Mouse (Mus musculus) brown adipose tissue, adult 24 weeks (tissue): ENCODE data around the gene Lgals4. TPM values are rescaled to one million over a fixed set of nuclear protein-coding genes. Genes with fewer than 3 reads are reported as not detected.
A peak's percentile ranks its signal among the peaks of the same experiment; 100 is the strongest.

ENCODE experiments used
- H3K27ac ChIP-seq: fragments of 200-500 bp; replicated peaks from 2 replicates; pipeline ENCODE4 v1.5.1; 2012; ENCODE audit warnings: low read depth, mild to moderate bottlenecking, low read length
- H3K4me1 ChIP-seq: fragments of 200-500 bp; 2 replicates; pipeline ENCODE4 v1.6.1; 2012; ENCODE audit warnings: low read length, mixed read lengths; ENCODE audit not compliant: control insufficient read depth, insufficient read depth, insufficient read length
- H3K4me3 ChIP-seq: fragments of 200-500 bp; 2 replicates; pipeline ENCODE4 v1.5.1; 2012; ENCODE audit warnings: low read depth, mild to moderate bottlenecking, low read length, moderate library complexity; ENCODE audit not compliant: insufficient read depth
- polyA plus RNA-seq: library from polyadenylated mRNA; stranded (reverse); fragments of >200 nt; gene quantifications from 2 replicates; pipeline ENCODE4 v1.2.4, GENCODE M21; 2012; ENCODE audit not compliant: missing spikeins, insufficient read depth, insufficient read length

The Lgals4 gene
- polyA plus RNA-seq, 1 experiment = 14.6 TPM

DNA sequence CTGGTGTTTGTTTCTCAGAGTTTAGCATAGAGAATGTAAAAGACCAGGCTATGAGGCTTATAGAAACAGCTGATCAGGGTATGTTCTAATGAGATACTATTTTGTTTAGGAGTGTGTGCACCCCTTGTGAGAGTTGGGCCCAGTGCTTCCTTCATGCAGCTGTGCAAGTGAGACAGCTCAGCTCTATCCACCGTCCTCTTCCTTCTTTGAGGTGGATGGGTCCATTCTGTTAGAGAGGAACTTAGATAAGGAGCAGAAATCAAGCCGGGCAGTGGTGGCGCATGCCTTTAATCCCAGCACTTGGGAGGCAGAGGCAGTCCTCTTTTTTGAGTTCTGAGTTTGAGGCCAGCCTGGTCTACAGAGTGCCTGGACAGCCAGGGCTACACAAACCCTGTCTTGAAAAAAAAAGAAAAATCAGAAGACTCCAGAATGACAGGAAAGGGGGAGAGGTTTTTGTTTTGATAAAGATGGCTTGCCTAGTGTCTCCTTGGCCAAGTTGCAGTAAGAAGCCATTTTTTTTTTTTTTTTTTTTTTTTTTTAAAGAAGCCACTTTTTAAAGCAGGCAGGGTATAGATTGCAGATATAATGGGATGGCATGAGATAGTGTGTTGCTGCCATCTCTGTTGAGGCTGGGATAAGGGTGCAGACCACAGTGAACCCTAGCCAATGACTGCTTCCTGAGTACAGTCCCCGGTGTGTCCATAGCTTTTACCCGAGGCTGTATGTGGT is 19.2 kb upstream of the Lgals4 start:
- Histone ChIP-seq H3K27ac (peak overlapping the region; percentile 14; the same call in 1 of the 2 replicates), H3K4me3 (no peak overlapping the region), H3K4me1 (peaks cover 21% of the 10 kb centered on the region)

DNA sequence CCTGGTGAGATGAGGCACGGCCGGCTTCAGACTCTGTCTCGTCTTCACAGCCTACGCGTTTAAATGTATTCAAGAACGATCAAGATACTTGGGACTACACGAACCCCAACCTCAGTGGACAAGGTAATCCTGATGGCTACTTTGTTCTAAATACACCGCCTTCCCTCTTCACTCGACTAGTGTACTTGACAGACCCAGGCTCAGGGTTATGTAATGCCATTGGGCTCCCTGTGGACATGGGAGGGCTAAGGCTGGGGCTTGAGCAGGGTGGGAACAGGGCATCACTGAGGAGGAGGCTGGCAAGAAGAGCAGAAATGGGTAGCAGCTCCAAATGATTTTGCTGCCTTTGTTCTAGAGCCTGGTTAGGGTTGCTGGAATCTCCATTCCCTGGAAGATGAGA is 18.4 kb upstream of the Lgals4 start:
- H3K27ac ChIP-seq = no peak overlapping the region; the same call in 1 of the 2 replicates
- H3K4me1 ChIP-seq = peaks cover 26% of the 10 kb centered on the region
- no peak overlapping the region for H3K4me3 ChIP-seq

DNA sequence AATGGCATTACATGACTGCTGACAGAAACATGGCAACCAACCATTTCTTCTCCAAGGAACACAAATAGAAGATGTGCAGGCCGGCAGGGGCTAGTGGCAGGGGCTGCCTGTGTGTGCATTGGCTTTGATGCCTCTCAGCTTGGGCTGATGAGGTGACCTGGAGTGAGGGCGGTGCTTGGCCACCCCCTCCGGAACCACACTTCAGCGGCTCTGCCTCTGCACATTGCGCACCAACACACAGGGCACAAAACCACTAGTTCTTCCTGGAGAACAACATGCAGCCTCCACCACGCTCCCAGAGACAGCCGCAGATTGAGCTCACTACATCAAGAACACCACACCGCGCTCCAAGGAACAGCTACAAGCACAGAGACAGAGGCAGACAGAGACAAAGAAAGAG is 17.5 kb upstream of the Lgals4 start:
- Histone ChIP-seq H3K27ac (0 out of 2 replicates have a peak overlapping the region, but pooled peaks have one; percentile 2), H3K4me1 (peaks cover 34% of the 10 kb centered on the region), H3K4me3 (no peak overlapping the region)

DNA sequence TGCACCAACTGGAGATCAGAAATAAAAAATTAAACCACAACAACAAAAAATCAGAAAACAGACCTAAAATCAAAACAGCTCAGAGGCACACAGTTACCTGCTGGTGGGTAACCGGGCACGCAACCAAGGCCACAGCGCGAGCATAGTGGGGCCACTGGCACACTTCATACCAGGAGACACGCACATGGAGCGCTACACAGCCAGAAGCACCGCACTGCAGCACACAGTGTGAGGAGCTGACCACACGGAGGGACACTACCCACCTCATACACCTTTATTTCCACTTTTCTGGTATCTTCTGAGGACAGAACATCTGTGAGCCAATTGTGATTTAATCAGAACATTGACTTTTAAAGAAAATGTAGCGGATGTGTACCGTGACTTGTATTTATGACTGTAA is 16.7 kb upstream of the Lgals4 start:
- Histone ChIP-seq H3K4me1 (peaks cover 37% of the 10 kb centered on the region), H3K27ac (no peak overlapping the region), H3K4me3 (no peak overlapping the region)

DNA sequence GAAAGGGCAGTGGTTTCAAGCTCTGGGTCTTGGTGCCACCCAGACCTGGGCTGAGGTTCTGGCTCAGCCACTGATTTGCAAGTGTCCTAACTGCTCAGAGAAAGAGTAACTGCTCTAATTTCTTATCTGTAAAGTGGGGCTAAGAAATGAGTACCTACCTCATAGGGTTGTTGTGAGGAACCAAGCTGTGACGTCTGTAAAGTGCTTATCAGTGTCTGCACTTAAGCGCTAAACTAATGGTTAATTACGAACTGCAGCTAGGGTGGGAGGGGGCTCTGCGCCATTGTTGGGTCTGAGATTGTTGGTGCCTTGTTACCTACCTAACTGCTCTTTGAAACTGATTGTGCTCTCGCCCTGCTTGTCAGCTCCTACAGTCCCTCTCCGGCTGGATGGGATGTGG is 16.1 kb upstream of the Lgals4 start:
- Histone ChIP-seq H3K4me3 (no peak overlapping the region), H3K27ac (no peak overlapping the region), H3K4me1 (peaks cover 34% of the 10 kb centered on the region)

DNA sequence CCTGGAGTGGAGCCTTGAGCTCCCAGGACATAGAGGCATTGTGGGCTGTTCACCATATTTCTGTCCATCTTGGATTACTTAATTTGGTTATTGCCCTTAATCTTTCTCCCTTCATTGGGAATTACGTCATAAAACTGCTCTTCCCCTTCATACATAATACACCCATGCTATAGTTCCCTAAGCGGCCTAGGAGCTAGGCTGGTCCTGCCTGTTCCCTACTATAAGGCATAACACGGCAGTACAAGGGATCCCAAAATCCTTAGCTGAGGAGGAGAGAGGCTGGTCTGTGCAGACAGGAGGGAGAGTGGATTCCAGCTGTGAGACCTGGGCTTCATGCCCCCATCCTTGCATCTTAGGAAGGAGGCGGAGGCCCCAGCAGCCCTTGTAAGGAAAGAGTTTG is 15.7 kb upstream of the Lgals4 start:
- no peak overlapping the region; the same call in 1 of the 2 replicates for H3K27ac ChIP-seq
- H3K4me1 ChIP-seq = peaks cover 34% of the 10 kb centered on the region
- no peak overlapping the region for H3K4me3 ChIP-seq

DNA sequence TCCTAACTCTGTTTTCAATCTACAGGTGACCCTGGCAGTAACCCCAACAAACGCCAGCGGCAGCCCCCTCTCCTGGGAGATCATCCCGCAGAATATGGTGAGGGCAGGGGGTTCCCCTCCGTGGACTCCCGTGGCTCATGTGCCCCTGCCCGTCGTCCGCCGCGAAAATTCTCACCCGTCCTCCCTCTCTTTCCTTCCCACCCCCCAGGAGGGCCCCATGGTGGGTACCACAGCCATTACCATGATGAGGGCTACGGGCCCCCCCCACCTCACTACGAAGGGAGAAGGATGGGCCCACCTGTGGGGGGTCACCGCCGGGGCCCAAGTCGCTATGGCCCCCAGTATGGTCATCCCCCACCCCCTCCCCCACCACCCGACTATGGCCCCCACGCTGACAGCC is 15.2 kb upstream of the Lgals4 start:
- no peak overlapping the region; the same call in 1 of the 2 replicates for H3K27ac ChIP-seq
- peaks cover 33% of the 10 kb centered on the region for H3K4me1 ChIP-seq

DNA sequence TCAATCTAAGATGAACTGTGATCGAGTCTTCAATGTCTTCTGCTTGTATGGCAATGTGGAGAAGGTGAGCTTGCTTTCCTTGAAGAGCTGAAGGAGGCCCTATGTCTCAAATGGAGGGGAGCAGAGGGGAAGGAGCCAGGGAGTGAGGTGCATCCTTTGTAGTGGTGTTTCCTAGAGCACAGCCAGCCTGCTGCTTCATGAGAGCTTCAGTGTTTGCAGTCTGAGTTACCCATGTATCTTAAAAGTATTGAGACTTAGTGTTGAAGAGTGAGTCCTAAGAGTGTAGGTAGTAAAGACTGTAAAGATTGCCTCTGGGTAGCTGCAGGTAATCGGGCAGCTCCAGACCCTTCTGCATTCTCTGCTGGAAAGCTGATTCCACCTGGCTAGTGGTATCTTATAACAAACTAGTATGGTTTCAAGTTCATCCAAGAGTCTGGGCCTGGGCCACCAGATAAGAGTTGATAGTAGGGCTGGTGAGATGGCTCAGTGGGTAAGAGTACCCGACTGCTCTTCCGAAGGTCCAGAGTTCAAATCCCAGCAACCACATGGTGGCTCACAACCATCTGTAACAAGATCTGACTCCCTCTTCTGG is 14.7 kb upstream of the Lgals4 start:
- Histone ChIP-seq H3K27ac (peak overlapping the region; percentile 17; the same call in 1 of the 2 replicates), H3K4me1 (peaks cover 30% of the 10 kb centered on the region), H3K4me3 (no peak overlapping the region)

More for the DNA sequence above, 15.2 kb upstream of the Lgals4 start:
- no peak overlapping the region for H3K4me3 ChIP-seq

DNA sequence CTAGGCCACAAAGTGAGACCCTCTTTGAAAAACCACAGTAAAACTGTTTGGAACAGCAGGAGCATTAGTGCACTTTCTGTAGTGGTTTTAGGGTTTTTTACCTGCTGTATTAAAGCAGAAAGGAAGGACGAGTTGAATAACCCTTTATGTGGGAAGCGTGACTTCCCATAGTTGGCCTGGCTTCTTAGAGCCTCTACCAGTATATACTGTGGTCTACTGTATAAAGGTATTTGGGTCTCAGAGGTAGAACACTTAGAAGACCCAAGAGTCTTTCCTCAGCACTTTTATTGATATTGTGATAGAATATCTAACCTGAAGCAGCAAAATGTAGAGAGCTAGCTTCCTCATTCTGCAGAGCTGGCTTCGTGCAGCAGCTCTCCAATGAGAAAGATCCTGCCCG is 14.1 kb upstream of the Lgals4 start:
- Histone ChIP-seq H3K4me1 (peaks cover 30% of the 10 kb centered on the region), H3K27ac (peak overlapping the region; percentile 58), H3K4me3 (no peak overlapping the region)

DNA sequence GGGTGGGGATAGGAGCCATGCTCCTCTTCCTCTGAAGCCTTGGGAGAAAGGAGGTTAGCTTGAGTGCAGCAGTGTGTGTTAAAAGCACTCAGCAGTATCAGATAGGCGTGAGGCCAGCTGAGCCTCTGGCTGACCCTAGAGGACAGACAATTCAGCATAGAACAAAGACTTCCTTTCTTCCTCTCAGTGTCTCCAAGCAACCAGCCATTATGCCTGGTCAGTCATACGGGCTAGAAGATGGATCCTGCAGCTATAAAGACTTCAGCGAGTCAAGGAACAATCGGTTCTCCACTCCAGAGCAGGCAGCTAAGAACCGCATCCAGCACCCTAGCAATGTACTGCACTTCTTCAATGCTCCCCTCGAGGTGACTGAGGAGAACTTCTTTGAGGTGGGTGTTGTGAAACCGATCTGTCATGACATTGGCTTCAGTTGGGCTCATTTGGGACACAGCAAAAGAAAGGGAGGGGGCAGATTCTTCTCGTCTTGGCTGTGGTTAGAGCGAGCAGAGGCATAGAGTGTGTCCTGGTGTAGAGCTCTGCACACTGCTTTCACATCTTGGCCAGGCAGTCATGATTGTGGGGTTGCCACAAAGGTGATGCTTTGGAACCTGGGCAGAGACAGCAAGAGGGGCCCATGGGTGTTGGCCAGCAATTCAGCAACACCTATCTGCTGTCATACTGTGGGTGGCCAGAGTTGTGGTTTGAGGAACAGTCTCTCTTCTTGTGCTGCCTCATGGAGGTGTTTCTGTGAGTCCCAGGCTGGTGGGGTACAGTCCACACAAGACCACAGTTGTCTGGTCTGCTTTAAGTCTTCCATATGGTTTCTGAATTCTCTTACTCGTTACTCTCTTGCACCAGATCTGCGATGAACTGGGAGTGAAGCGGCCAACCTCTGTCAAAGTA is 13.0 kb upstream of the Lgals4 start:
- Histone ChIP-seq H3K4me1 (peaks cover 26% of the 10 kb centered on the region), H3K4me3 (no peak overlapping the region)

DNA sequence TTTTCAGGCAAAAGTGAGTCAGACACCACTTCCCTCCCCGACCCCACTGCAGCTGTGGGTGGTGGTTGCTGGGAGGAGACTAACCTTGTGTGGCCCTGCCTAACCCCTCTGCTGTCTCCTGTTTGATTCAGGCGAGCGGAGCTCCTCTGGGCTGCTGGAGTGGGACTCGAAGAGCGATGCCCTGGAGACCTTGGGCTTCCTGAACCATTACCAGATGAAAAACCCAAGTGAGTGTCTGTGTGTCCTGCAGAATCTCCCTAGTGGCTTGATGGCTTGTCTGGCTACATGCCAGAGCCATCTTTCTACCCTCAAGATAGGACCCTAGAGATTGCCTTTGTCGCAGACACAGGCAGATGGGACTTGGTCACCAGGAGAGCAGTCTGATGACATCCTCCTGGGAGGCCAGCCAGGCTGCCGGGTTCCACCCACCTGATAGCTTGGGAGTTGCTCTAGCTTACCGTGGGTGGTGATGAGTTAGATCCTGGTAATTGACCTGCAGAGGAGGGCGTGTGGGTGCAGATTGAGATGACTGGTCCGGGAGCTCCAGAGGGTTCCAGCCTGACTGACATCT is 12.3 kb upstream of the Lgals4 start:
- Histone ChIP-seq H3K27ac (peak overlapping the region; percentile 58), H3K4me3 (no peak overlapping the region), H3K4me1 (peaks cover 26% of the 10 kb centered on the region)

More for the DNA sequence above, 13.0 kb upstream of the Lgals4 start:
- peak overlapping the region; percentile 58 for H3K27ac ChIP-seq

DNA sequence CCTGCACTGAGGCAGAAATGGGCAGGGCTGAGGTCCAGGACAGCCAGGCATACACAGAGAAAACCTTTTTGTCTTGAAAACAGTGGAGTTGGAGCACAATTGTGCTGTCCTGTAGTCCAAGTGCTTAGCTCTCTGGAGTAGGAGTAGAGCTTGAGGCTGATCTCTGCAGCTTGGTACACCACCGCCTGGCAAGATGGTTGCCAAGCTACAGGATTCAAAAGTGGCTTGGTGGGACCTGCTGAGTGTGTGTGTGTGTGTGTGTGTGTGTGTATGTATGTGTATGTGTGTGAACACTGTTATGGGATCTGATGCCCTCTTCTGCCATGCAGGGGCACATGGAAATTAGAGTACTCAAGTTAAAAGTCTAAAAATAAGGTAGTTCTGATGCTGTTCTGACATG is 11.1 kb upstream of the Lgals4 start:
- H3K27ac ChIP-seq = peak overlapping the region; percentile 17; the same call in 1 of the 2 replicates
- no peak overlapping the region for H3K4me3 ChIP-seq
- peaks cover 24% of the 10 kb centered on the region for H3K4me1 ChIP-seq

DNA sequence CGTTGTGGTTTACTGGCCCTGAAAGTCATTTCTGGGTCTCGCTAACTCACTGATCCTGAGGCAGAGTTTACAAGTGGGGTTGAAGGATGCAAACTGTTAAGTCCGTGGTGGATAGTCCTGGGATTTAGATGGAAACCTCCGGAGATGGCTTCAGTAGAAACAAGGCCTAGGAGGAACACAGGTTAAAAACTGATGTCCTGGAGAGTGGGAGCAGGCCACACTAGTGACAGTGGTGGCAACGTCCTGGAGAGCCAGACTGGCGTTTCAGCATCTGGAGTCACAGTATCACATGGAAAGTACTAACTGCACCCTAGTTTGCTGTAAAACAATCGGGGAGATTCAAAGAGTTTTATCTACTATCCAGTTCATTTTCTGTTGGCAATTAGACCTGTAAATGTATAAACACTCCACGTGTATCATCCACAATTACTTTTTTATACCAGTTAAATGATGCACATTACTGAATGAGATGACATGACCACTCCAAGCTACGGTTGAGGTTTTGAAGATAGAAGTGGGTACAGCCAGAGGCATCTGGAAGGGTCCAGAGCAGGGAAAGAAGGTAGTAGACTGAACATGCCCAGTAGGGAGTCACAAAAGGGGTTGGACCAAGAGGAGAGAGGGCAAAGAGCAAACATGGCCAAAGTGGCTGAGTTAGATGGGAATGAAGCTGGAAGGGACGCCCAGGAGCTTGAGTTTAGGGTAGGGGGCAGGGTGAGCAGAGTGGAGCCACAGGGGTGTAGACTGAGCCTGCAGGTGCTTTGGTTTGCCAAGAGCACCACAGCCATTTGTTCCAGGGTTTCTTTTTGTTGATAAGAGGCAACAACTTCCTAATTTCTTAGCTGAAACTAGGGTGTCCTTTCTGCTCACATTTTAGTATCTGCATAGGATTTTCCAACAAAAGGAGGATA is 10.4 kb upstream of the Lgals4 start:
- Histone ChIP-seq H3K4me1 (peaks cover 27% of the 10 kb centered on the region), H3K4me3 (no peak overlapping the region), H3K27ac (peak overlapping the region; percentile 72)

DNA sequence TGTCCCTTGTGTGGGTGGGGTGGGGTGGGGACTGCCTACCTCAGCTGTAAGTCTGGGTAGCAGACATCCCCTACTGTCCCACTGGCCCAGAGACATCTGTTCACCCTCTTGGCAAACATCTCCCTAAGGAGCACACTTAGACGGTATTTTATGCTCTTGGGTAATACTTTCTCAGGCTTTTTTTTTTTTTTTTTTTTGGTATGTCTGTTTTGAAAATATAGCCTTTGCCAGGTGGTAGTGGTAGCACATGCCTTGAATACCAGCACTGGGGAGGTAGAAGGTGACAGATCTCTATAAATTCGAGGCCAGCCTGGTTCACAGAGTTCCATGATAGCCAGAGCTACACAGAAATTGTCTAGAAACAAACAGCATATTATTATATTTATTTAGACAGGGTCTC is 9.7 kb upstream of the Lgals4 start:
- H3K4me3 ChIP-seq = no peak overlapping the region
- peaks cover 27% of the 10 kb centered on the region for H3K4me1 ChIP-seq
- H3K27ac ChIP-seq = peak overlapping the region; percentile 97
